Mouse (Mus musculus): Measurements from ENCODE around the gene Aatk.

Aatk gene

DNA sequence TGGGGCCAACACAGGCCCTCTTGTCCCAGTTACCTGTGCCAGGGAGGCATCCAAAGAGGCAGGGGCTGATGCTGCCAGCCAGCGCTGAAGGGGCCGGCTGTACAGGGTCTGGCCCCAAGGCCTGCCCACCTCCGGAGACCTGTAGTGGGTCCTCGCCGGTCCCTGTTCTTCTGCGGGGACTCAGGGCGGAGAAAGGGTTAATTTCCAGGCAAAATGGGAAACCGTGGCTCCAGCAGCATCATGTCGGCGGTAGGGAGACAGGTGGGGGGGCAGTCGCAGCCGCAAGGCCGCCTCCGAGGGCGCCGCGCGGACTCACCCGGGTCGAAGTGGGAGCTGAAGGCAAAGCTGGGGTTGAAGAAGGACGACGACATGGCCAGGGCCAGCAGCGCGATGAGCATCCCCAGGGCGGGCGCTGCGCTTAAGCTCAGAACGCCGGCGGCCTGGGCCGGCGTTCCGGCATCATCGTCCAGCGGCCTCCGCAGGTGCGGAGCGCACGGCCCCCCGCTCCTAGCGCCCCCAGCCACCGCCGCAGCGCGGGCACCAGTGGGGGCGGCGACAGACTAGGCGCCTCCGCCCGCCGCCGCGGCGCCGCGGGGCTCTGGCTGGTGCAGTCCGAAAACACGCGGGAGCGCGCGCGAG, at the start of gene Aatk:
Aatk (minus strand) TSS at position 615 of the 639 bp plus-strand sequence.
- no peak for DNase-seq (ENCODE audit: low read depth)

DNA sequence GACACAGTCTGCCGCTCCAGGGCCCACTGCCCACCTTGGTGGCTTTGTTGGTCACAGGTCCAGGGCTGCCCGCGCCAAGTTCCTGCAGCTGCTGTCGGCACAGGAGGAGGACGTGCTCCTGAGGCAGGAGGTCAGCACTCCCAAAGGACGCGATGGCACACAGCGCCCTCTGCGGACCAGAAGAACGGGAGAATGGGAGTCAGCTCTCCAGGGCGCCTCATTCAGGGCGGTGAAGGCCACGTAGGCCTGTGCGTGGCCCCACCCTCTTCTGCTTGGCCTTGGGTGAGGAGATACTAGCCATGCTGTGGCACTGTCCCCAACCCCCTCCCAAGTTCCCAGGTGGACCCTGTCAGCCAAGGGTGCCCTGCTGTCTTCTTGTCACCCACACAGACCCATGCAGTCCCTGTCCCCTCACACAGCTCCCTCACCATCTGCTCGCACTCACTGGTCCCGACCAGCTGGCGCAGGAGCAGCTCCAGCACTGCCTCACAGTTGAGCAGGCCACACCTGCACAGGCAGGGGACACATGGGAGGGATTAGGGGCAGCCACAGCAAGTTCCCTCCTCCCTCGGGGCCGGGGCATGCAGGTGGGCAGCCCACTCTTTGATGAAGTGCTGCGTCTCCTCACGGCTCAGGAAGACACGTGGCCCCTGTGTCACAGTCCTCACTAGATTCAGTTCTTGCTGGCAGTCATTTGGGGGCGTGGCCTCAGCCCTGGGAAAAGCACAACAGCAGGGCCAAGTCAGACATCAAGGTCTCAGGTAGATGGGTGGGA, 46.0 kb upstream of the Aatk start:
- no peak for DNase-seq (ENCODE audit: low read depth)

DNA sequence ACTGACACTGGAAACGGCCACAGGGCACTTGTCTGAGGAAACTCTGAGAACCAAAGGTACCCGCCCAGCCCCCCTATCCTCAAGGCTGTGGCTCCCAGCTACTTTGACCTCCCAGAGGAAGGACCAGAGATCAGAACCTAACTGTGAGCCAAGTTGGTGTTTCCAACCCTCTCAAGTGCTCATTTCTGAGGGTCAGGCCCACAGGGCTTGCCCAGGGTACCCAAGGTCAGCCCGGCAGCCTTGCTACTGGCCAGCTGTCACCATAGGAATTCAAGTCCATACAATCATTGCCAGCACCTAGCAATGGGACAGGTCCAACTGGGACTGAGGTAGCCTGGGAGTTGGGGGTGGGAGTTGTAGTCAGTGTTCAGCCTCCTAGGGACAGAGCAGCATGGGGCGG, 43.7 kb upstream of the Aatk start:
- no peak for DNase-seq (ENCODE audit: low read depth)

DNA sequence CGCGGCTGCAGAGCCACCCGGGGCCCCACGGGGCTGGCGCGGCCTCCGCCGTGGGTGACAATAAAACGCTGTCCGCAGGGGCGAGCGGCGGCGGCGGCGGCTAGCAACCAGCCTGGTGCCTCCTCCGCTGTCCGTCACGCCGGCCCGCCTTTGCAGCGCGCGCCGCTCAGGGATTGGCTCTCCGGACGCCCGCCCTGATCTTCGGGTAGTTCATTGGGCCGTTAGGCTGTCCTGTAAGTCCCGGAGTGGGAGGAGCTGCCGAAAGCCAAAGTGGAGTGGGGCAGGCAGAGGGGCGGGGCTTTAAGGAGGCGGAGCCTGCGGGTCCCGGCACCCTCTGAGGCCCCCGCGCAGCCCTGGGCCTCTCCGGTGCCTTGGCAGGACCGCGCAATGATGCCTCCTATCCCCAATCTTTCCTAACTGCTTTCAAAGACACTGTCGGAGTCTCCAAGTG, 39.8 kb upstream of the Aatk start, which contains the start of gene Cep131:
Cep131 (minus strand) TSS at position 126 of the 451 bp plus-strand sequence.
- DNase-seq (ENCODE audit: low read depth), result peak; percentile 98

DNA sequence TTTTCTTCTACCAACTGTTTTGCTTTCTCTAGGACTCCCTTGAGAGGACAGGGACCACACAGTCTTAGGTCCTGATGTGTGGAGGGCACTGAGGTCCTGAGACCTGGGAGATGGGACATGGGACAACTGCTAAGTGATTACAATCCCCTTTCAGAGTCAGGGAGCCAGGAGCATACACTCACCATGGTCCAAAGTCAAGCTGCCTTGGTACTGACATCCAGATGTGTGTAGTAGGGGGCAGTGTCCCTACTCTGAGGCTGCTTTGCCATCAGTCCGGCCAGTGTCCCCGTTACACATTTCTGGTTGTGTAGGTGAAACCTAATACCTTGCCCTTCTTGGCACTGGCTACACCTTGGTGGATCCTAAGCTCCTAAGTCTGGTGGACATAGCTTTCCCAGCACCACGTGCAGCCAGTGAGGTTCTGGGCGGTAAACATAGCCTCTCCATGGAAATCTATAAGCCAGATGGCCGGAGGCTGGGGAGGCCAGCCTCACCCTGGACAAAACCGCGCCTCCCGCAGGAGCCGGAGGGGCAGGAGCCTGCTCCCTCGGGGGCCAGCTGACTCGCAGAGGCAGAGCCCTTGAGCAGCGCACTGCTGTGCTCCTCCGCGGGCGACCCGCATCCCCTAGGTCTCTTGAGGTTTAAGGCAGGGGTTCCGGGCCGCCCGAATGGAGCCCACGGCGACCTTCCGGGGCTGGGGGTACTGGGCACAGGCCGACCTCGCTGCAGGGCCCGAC, 39.1 kb upstream of the Aatk start:
- DNase-seq (ENCODE audit: low read depth), result no peak

DNA sequence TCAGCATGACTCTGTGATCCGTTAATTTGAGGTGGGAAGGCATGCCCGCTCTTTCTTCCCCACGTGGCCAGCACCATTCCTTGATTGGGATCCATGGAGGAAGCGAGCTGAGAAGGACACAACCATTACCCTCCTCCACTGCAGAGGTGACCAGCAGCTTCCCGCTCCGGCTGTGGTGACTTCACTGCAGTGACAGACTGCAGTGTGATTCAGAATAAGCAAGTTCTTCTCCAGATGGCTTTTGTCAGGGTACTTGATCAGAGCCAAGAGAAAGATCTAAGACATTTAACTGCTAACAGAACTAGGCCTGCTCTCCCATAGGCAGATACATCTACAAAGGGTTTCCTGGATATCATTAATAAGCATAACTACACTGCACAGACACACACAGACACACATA, 33.3 kb upstream of the Aatk start:
- no peak for DNase-seq (ENCODE audit: low read depth)

DNA sequence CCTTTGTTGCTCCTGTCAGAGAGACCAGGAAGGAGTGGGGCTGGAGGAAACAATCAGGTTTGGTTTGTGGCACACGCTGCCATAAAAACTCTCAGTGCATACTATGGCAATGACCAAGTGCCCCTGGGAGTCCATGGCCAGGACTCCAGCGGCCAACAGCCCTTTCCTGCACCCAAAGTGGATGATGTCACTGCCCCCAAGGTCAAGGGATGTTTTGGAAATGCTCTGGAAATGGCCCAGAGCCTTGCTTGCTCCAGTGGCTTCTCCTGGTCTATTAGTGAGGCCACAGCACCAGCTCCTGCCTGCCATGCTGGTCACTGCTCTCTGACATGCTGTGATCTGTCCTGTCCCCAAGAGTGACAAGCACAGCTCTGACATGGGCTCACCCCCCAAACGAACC, 29.2 kb upstream of the Aatk start:
- DNase-seq (ENCODE audit: low read depth), result no peak

DNA sequence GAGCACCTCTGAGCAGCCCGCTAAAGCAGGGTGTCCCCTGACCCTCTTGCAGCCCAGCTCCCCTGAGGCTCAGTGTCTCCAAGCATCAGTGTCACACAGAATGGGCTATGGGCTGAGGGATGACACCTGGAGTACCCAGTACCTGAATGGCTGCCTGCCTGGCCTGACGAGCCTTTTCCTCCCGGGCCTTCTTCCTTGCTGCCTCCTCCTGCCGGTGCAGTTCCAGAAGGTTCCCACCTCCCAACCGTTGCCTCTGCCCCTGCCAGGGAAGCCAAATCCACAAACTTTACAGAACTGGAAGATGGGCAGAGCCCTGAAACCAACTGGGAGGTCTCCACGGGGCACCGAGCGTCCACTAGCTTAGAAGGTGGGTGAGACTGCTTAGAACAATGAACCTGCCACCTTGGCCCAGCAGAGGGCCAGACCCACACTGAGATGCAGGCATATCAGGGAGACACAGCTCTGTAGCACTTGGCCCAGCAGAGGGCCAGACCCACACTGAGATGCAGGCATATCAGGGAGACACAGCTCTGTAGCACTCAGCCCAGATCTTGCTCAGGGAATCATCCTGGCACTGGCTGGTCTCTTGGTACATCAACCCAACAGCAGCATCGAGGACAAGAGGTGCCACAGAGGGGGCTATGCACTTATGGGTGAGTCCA, 26.1 kb upstream of the Aatk start:
- no peak for DNase-seq (ENCODE audit: low read depth)

DNA sequence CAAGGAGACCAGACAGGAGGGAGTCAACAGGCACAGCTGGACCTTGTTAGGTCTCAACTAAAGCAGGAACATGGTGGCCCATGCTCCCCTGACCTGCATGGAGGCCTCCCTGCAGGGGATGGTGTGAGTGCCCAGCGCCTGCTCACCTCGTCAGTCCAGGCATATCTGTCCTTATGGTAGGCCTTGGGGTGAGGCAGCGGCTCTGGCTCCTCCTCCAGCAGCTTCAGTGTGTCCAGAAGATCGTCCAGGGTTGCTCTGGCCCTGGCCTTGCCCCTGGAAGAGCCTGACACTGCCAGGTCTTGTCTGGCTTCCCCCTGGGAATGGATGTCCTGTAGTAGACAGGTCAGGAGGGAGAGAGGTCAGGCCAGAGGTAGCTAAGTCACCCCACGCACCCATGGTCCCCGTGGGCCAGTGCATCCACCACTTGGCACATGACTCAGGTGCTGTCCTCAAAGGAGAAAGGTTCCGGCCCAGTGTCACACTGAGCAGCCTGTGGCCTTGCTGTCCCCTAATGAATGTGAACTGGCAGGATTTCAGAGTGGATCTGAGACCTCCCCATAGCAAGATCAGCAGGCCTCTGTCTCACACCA, 24.9 kb upstream of the Aatk start:
- DNase-seq (ENCODE audit: low read depth), result no peak

DNA sequence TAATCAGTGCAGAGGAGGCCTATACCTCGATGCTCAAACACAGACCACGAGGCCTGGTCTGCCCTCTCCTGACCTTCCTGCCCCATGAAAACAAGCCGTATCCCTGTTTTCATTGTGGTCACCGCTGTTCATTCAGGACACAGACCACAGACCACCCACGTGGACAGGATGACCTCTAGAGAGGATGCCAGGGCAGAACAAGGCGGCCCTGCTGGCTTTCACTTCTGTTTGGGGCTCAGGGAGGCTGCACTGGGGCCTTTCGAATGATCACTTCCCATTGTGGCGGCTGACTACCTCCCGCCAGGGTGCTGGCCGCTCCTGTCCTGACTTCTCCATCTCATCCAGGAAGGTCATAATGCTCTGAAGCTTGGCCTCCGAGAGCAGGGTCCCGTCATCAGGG, 24.1 kb upstream of the Aatk start:
- no peak for DNase-seq (ENCODE audit: low read depth)

DNA sequence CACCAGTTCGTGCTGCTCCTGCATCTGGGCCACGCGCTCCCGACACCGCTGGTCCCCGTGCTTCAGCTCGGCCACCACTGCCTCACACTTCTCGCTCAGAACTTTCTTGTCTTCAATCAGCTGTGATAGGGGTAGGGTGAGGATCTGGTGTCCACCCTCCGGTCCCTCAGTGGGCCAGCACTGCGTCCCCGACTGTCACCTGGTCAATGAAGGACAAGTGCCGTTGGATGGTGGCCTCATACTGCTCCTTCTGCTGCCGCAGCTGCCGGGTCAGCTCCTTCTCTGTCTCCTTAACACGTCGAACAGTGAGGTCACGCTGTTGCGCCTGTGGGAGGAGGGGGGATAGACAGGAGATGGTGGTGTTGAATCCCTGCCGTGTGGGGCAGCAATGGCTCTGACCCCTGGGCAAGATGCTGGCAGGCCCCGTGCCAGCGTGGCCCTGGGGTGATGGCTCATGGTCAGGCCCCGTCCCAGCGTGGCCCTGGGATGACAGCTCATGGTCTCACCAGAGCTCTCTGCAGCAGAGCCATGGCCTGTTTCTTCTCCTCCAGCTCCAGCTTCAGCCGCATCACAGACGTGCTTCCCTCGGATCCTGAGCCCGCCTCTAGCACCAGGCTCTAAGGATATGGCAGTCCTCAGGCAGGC, 23.4 kb upstream of the Aatk start:
- no peak for DNase-seq (ENCODE audit: low read depth)

DNA sequence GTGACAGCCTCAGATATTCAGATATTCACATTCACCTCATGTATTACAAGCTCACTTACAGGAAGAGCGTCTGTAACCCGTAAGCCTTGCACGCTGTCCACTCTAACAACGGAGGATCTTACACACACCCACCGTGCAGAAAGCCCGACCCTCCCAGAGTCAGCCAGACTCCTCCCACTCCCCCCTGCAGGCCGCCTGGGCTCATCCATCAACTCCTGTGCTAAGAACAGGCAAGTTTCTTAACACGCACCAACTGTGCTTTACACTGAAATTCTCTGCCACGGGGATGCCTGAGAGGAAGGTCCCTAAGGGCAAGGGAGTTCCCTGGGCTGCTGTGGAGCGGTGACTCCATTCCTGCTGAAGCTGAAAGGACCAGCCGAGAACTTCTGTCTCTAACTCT, 22.3 kb upstream of the Aatk start:
- DNase-seq (ENCODE audit: low read depth), result no peak

DNA sequence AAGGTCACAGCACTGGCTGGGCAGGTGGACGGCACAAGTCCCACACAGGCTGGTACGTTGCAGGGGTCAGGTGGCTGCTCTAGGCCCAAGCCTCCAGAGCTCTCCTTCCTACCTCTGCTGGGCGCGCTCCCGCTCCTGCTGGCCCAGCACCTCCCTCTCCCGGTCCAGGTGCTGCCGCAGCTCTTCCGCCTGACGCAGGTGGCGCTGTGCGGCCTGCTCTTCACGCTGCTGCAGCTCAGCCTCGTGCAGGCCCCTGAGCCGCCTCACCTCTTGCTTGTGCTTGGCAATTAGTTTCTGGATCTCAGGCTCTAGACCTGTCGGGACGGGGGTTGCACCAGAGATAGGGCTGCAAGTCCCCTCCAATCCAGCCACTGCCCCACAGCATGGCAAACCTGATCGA, 20.9 kb upstream of the Aatk start:
- DNase-seq (ENCODE audit: low read depth), result no peak

DNA sequence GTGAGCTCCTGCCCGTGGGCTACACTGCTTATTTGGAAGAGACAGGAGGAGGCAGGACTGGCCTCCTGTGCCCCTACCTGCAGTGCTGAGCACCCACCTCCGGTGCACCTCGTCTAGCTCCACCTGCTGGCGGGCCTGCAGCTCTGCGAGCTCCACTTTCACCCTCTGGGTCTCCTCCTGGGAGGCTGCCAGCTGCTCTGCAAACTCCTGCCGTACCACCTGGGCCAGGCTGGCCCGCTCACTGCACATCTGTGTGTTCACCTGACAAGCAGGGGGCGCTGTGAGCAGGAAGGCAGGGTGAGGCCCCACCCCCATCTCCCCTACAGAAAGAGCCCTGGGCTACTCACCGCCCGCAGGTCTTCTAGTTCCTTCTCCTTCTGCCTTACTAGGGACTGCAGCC, 18.3 kb upstream of the Aatk start:
- DNase-seq (ENCODE audit: low read depth), result peak; percentile 41

DNA sequence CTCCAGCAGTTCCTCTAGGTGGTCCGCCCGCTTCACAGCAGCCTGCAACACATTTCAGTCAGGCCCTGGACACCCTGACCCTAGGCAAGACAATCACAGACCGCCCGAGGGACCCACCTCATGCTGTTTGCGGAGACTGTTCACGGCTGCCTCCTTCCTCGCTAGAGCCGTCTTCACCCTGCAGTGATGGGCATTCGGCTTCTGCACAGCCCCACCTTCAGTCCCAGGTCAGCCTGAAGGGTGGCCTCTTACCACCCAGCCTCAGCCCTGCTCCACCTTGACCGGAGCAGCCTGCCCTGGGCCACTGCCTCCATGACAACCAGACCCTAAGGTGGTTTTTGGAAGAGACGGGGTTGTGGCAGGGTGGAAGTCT, 17.7 kb upstream of the Aatk start:
- DNase-seq (ENCODE audit: low read depth), result no peak

DNA sequence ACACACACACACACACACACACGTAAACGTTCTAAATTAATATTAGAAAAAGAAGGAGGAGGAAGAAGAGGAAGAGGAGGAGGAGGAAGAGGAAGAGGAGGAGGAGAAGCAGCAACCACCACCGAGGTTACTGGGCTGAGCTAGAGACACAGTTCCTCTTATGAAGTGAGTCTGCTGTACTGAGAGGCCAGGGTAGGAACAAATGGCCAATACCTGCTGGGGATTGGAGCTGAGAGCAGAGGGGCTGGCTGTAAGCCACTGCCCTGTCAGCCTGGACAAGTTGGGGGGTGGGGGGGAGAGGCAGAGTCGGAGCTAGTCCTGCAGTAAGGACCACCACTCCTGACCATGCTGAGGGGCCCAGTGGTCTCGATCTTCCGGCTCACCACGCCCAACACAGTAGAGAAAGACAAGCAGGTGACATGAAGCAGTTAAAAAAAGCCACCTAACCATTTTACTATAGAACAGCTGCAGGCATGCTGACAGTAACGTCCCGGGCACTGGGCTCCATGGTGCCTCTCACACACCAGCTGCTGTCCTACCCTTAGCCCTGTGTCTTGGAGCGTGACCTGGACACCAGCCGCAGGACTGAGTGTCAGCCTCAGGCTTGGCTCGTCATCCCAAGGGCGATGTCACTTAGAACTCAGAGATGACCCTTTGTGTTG, 17.2 kb upstream of the Aatk start:
- DNase-seq (ENCODE audit: low read depth), result no peak

DNA sequence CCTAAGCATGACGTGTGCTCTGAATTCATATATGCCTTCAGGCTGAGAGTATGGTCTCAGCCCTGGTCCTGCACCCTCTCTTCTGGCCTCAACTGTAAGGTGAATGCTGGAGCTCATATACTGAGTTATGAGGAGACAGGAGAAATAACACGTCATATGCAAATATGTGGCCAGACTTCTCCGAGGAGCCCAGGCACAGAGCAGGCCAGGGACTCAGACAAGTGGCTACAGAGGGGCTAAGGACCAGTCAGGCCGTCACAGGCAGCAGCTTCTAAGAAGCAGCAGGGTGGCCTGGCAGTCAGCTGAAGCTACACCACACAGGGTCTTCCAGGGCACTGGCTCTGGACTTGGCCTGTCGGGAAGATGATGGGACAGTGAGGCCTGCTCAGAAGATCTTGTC, 16.4 kb upstream of the Aatk start:
- no peak for DNase-seq (ENCODE audit: low read depth)

DNA sequence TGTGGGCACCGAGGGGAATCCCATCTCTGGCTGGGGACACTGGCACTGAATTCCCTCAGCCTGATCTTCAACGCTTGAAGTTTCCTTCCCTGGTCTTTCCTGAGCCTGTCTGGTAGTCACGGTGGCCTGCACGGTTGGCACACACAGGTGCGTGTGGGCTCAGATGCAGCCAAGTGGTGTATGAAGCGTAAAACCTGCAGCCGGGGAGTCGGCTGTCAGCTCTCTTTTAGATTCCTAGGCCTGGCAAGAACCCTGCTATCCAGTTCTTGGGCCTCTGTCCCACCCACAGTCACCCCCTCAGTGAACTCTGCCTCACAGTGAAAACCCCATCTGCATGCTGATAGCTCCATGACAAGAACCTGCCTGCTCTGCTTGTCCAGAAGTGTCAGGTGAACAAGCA, 13.7 kb upstream of the Aatk start:
- DNase-seq (ENCODE audit: low read depth), result no peak

DNA sequence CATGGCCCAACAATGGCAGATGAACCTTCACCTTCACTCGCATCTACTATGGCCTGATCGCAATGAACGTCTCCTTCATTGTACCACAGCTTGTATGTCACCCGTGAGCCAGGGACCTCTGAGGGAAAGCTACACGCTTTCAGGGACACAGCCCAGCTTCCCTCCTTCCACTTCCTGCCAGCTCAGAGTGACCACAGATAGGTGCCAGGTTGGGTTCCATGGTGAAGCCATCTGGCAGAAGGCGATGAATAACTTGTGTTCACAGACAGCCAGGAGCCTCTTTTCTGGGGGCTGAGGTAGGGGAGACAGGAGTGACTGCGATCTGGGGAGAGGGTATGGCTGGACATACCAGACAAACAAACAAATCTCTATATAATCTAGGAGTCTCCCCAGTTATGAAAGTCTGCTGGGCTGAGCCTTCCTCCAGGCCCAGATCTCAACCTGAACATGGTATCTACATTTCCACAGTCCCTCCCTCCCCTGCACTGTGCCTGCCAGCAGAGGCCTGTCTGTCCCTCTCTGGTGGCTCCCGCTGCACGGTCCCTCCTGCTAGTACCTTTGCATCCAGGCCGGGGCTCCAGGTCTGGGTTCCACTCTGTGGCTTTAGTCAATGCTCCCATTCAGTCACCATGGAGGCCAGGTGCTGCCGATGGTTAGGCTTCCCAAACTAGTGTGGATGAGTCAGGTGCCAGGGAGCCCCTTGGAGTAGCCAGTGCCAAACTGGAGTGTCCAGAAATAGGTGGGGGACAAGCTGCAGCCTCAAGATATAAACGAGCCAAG, 9.2 kb upstream of the Aatk start:
- DNase-seq (ENCODE audit: low read depth), result no peak

DNA sequence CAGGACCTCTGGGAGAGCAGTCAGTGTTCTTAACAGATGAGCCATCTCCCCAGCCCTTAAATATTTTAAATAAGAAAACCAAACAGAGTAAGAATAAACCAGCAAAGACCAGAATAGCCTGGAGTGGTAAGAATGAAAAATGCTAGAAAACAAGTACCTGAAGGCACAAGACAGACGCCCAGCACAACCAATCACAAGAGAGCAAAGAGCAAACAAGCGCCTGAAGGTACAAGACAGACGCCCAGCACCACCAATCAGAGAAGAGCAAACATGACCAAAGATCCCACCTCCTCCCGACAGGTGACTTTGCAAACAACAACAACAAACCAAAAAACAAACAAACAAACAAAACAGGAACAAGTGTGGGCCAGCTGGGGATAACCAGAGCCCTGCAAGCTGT, 6.9 kb upstream of the Aatk start:
- no peak for DNase-seq (ENCODE audit: low read depth)
